In genomic region chr8:110071600-110071999, GRCm38 (mm10) we compare ENCODE assay signal across 9 mouse cellular contexts. TPM values are rescaled to one million over a fixed set of nuclear protein-coding genes. Genes with fewer than 3 reads are reported as not detected.
A peak's percentile ranks its signal among the peaks of the same experiment; 100 is the strongest.
DNase-seq lines count a peak whose midpoint lies in the region; ATAC-seq and TF ChIP-seq lines count a peak whose summit lies in the region.
"Had no signal": no experiment of that assay in that cellular context is flagged by ENCODE, and none has a peak within 500 bp of the region (broad histone marks: within the 10 kb centered on the region; RNA-seq: fewer than 3 reads in every experiment).

No protein-coding gene starts in this region.

- H3K36me3 ChIP-seq in limb, embryonic 14.5 days (ENCODE audit: control insufficient read depth, insufficient read depth, low read length), result no peaks in the 10 kb centered on the region
- H3K36me3 ChIP-seq: heart, embryonic 15.5 days had no signal

- H3K27ac ChIP-seq in limb, embryonic 14.5 days (replicated peaks; ENCODE audit: low read depth, low read length), result no peak overlapping the region
- H3K27ac ChIP-seq: heart, embryonic 15.5 days had no signal

- no peak overlapping the region for H3K4me2 ChIP-seq in limb, embryonic 14.5 days (replicated peaks; ENCODE audit: low read depth, low read length, severe bottlenecking)
- H3K4me2 ChIP-seq: heart, embryonic 15.5 days had no signal

- DNase-seq in 416B (ENCODE audit: low read depth), result peak; percentile 66
- DNase-seq in CD4-positive helper T cell, adult 2 months (ENCODE audit: low read depth, low spot score), result peak; percentile 46
- peak; percentile 24 for DNase-seq in c-Kit-negative CD71-positive TER-119-positive erythroid progenitor cells, embryonic 14.5 days (ENCODE audit: low read depth, low spot score)
- DNase-seq in fibroblast of lung, adult 2 months (ENCODE audit: low read depth), result peak; percentile 24
- DNase-seq in kidney, adult 9 months, result peak; percentile 53
- DNase-seq in limb, embryonic 14.5 days (ENCODE audit: low spot score), result peak; percentile 81
- DNase-seq in retina, postnatal 1 day, result peak; percentile 80

- H3K4me3 ChIP-seq in limb, embryonic 14.5 days (replicated peaks; ENCODE audit: low read length), result no peak overlapping the region
- H3K4me3 ChIP-seq: heart, embryonic 15.5 days had no signal

- no peak for ATAC-seq in limb, embryonic 14.5 days (ENCODE audit: low FRiP score, low read depth)

- no peak overlapping the region for H3K9ac ChIP-seq in limb, embryonic 14.5 days (ENCODE audit: low read depth, low read length, severe bottlenecking)
- H3K9ac ChIP-seq: heart, embryonic 15.5 days had no signal

- H3K27me3 ChIP-seq in limb, embryonic 14.5 days (ENCODE audit: control insufficient read depth, insufficient read depth, low read length), result no peaks in the 10 kb centered on the region

- WGBS in limb, embryonic 14.5 days, result 12% methylated on average over 9 of the region's 9 CpGs

- H3K4me1 ChIP-seq in limb, embryonic 14.5 days (ENCODE audit: control insufficient read depth, insufficient read depth, low read length), result no peaks in the 10 kb centered on the region
- H3K4me1 ChIP-seq: heart, embryonic 15.5 days had no signal

- TF ChIP-seq POLR2A in limb, embryonic 14.5 days (IDR thresholded peaks at IDR 0.05; ENCODE audit: borderline replicate concordance, extremely low read depth, insufficient read depth, insufficient read length), result no peak

- no peaks in the 10 kb centered on the region for H3K9me3 ChIP-seq in limb, embryonic 14.5 days (ENCODE audit: control insufficient read depth, low read length)
- H3K9me3 ChIP-seq: heart, embryonic 15.5 days had no signal

RNA-seq across cellular contexts. Expression of gene Zfp612, which starts 7.9 kb away (rescaled TPM):
- 7.5 and 7.8 TPM in 2 replicates for polyA plus RNA-seq in limb, embryonic 14.5 days (2012; rRNA removed)
- 8.5 and 8.8 TPM in 2 replicates for polyA plus RNA-seq in limb, embryonic 14.5 days (2014; fragmentation: Nextera tagmentation; extraction: Ambion mirVana)

RNA-seq across cellular contexts. Expression of gene Gm21964, which starts 29.4 kb away (rescaled TPM):
- not detected in 2 replicates for polyA plus RNA-seq in limb, embryonic 14.5 days (2012; rRNA removed)
- not detected in 2 replicates for polyA plus RNA-seq in limb, embryonic 14.5 days (2014; fragmentation: Nextera tagmentation; extraction: Ambion mirVana)
- polyA plus RNA-seq: heart, embryonic 15.5 days; stomach, embryonic 16.5 days had no signal

RNA-seq across cellular contexts. Expression of gene Gm17720, which starts 31.0 kb away (rescaled TPM):
- not detected in 2 replicates for polyA plus RNA-seq in limb, embryonic 14.5 days (2012; rRNA removed)
- not detected in 2 replicates for polyA plus RNA-seq in limb, embryonic 14.5 days (2014; fragmentation: Nextera tagmentation; extraction: Ambion mirVana)
- polyA plus RNA-seq: heart, embryonic 15.5 days; stomach, embryonic 16.5 days had no signal

RNA-seq across cellular contexts. Expression of gene Chst4, which starts 32.1 kb away (rescaled TPM):
- polyA plus RNA-seq in limb, embryonic 14.5 days (2012; rRNA removed), result 0.06 TPM in 1 of 2 replicates, not detected in the other
- polyA plus RNA-seq in limb, embryonic 14.5 days (2014; fragmentation: Nextera tagmentation; extraction: Ambion mirVana), result not detected in 2 replicates

Comparison
In these comparisons a context has a peak if more than half of its experiments do, and no peak if none do; other contexts are left out.
1. DNase-seq: peak in every context shown above with its lines; median percentile 81 in limb, embryonic 14.5 days; 80 in retina, postnatal 1 day; 66 in 416B; 53 in kidney, adult 9 months; 46 in CD4-positive helper T cell, adult 2 months; 24 in c-Kit-negative CD71-positive TER-119-positive erythroid progenitor cells, embryonic 14.5 days; 24 in fibroblast of lung, adult 2 months.